Mouse (Mus musculus) lung, adult 2 months (tissue): Measurements from ENCODE around the gene Zbtb8b.

Experiments used
- CTCF ChIP-seq: fragments of 200-500 bp; IDR thresholded peaks from 2 replicates; pipeline ENCODE4 v1.5.1; 2011; ENCODE audit warnings: mild to moderate bottlenecking, low read length, control low read depth; ENCODE audit not compliant: insufficient read depth
- POLR2A ChIP-seq: fragments of 200-500 bp; IDR thresholded peaks from 2 replicates; pipeline ENCODE4 v1.6.1; 2011; ENCODE audit warnings: low read depth, mild to moderate bottlenecking, control low read depth, low read length, borderline replicate concordance; ENCODE audit errors: extremely low read depth

DNA sequence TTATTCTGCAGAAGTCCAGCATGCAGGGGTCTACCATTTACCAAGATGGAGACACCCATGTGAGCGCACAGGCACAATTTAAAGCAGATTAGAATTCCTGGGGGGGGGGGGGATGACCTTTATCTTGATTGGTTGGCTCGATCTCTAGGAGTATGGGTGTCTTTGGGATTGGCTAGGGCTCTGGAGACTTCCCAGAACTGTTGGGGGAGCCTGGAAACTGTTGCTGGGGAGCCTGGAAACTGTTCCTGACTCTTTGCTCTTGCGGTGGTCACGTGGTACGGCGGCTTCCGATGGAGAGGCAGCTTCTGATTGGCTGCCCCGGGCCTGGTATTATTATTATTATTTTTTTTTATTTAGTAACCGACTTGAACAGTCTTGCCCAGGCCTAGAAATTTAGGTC lies 58.6 kb downstream of the Zbtb8b start:
- TF ChIP-seq CTCF (no peak), POLR2A (no peak)
